Mouse (Mus musculus): ENCODE measurements around the gene Tmco3. TPM values are rescaled to one million over a fixed set of nuclear protein-coding genes. Genes with fewer than 3 reads are reported as not detected.

Tmco3 gene
- polyA plus RNA-seq, 1 experiment from 2014 or later: 5.2 TPM

Other genes starting within 250 kb of the Tmco3 start
- gene Proz, start 227.3 kb upstream of the Tmco3 start, polyA plus RNA-seq (2015; fragmentation: Nextera tagmentation; extraction: Ambion mirVana): 15.8 and 22.7 TPM in 2 replicates
- 19.8 and 22.1 TPM in 2 replicates for gene Pcid2, start 182.7 kb upstream of the Tmco3 start, polyA plus RNA-seq (2015; fragmentation: Nextera tagmentation; extraction: Ambion mirVana)
- gene Cul4a, start 182.6 kb upstream of the Tmco3 start, polyA plus RNA-seq (2015; fragmentation: Nextera tagmentation; extraction: Ambion mirVana): 74.1 and 91.0 TPM in 2 replicates
- gene Lamp1, start 129.0 kb upstream of the Tmco3 start, polyA plus RNA-seq (2015; fragmentation: Nextera tagmentation; extraction: Ambion mirVana): 179 and 196 TPM in 2 replicates
- gene Grtp1, start 87.6 kb upstream of the Tmco3 start, polyA plus RNA-seq (2015; fragmentation: Nextera tagmentation; extraction: Ambion mirVana): 11.5 and 13.1 TPM in 2 replicates
- gene Adprhl1, start 34.0 kb upstream of the Tmco3 start, polyA plus RNA-seq (2015; fragmentation: Nextera tagmentation; extraction: Ambion mirVana): 0.07 and 0.57 TPM in 2 replicates
- gene Dcun1d2, start 59 bp upstream of the Tmco3 start, polyA plus RNA-seq (2015; fragmentation: Nextera tagmentation; extraction: Ambion mirVana): 11.1 and 12.6 TPM in 2 replicates
- 124 and 150 TPM in 2 replicates for gene Tfdp1, start 50.6 kb downstream of the Tmco3 start, polyA plus RNA-seq (2015; fragmentation: Nextera tagmentation; extraction: Ambion mirVana)
- not detected in 2 replicates for gene Atp4b, start 108.6 kb downstream of the Tmco3 start, polyA plus RNA-seq (2015; fragmentation: Nextera tagmentation; extraction: Ambion mirVana)
- gene Grk1, start 116.9 kb downstream of the Tmco3 start, polyA plus RNA-seq (2015; fragmentation: Nextera tagmentation; extraction: Ambion mirVana): not detected in 2 replicates
- not detected in 2 replicates for gene Tmem255b, start 147.0 kb downstream of the Tmco3 start, polyA plus RNA-seq (2015; fragmentation: Nextera tagmentation; extraction: Ambion mirVana)
- 4.1 and 4.7 TPM in 2 replicates for gene Gas6, start 206.3 kb downstream of the Tmco3 start, polyA plus RNA-seq (2015; fragmentation: Nextera tagmentation; extraction: Ambion mirVana)

All from liver, embryonic 13.5 days (tissue).